In genomic region chr4:97831611-97832278, GRCm38 (mm10) we compare ENCODE assay signal across 15 mouse cellular contexts. TPM values are rescaled to one million over a fixed set of nuclear protein-coding genes. Genes with fewer than 3 reads are reported as not detected.
DNase-seq lines count a peak whose midpoint lies in the region; ATAC-seq and TF ChIP-seq lines count a peak whose summit lies in the region.
"Had no signal": no experiment of that assay in that cellular context is flagged by ENCODE, and none has a peak within 500 bp of the region (broad histone marks: within the 10 kb centered on the region; RNA-seq: fewer than 3 reads in every experiment).

No protein-coding gene starts in this region.

- no peak overlapping the region for H3K9ac ChIP-seq in heart, embryonic 12.5 days
- no peak overlapping the region for H3K9ac ChIP-seq in hindbrain, postnatal 0 days (replicated peaks; ENCODE audit: low read length)
- no peak overlapping the region for H3K9ac ChIP-seq in intestine, embryonic 15.5 days
- H3K9ac ChIP-seq: heart, embryonic 15.5 days; limb, embryonic 15.5 days had no signal

- no peak for ATAC-seq in heart, embryonic 12.5 days (ENCODE audit: insufficient number of reproducible peaks, low FRiP score)
- peak; percentile 72 for ATAC-seq in erythroid progenitor cell, adult 5-6 weeks (replicated peaks; ENCODE audit: low FRiP score, poor library complexity, severe bottlenecking)
- ATAC-seq in hindbrain, postnatal 0 days = no peak
- no peak for ATAC-seq in intestine, embryonic 15.5 days

- 0 out of 2 replicates have a peak overlapping the region, but pooled peaks have one; percentile 5 for H3K27ac ChIP-seq in heart, embryonic 12.5 days (ENCODE audit: poor library complexity, severe bottlenecking)
- no peak overlapping the region for H3K27ac ChIP-seq in hindbrain, postnatal 0 days
- no peak overlapping the region for H3K27ac ChIP-seq in intestine, embryonic 15.5 days
- H3K27ac ChIP-seq: heart, embryonic 15.5 days; limb, embryonic 15.5 days had no signal

- no peaks in the 10 kb centered on the region for H3K27me3 ChIP-seq in heart, embryonic 12.5 days (replicated peaks)
- H3K27me3 ChIP-seq in hindbrain, postnatal 0 days (ENCODE audit: insufficient read depth, low read length) = no peaks in the 10 kb centered on the region
- H3K27me3 ChIP-seq in intestine, embryonic 15.5 days (replicated peaks) = no peaks in the 10 kb centered on the region
- H3K27me3 ChIP-seq: CH12.LX; heart, embryonic 15.5 days; limb, embryonic 15.5 days had no signal

- H3K4me2 ChIP-seq in heart, embryonic 12.5 days = no peak overlapping the region
- H3K4me2 ChIP-seq in hindbrain, postnatal 0 days (ENCODE audit: low read depth, low read length) = no peak overlapping the region
- no peak overlapping the region for H3K4me2 ChIP-seq in intestine, embryonic 15.5 days (replicated peaks)
- H3K4me2 ChIP-seq: heart, embryonic 15.5 days; limb, embryonic 15.5 days had no signal

- DNase-seq in heart, adult 8-10 months (ENCODE audit: low spot score) = no peak
- peak; percentile 11 for DNase-seq in thymus, postnatal 14 days
- no peak for DNase-seq in thymus, adult 18-20 months
- DNase-seq in kidney, postnatal 25 days = no peak
- DNase-seq in hindbrain, postnatal 0 days (ENCODE audit: low spot score) = no peak
- DNase-seq: adrenal gland, postnatal 14 days; kidney, postnatal 14 days; lung, postnatal 36 days; thymus, postnatal 25 days had no signal

- H3K9me3 ChIP-seq in heart, embryonic 12.5 days (replicated peaks) = no peaks in the 10 kb centered on the region
- H3K9me3 ChIP-seq in hindbrain, postnatal 0 days (ENCODE audit: low read length) = no peaks in the 10 kb centered on the region
- H3K9me3 ChIP-seq in intestine, embryonic 15.5 days = no peaks in the 10 kb centered on the region
- H3K9me3 ChIP-seq: heart, embryonic 15.5 days; limb, embryonic 15.5 days had no signal

- peaks cover 2% of the 10 kb centered on the region for H3K36me3 ChIP-seq in heart, embryonic 12.5 days
- H3K36me3 ChIP-seq in hindbrain, postnatal 0 days (ENCODE audit: insufficient read depth, low read length) = no peaks in the 10 kb centered on the region
- H3K36me3 ChIP-seq in intestine, embryonic 15.5 days = no peaks in the 10 kb centered on the region
- H3K36me3 ChIP-seq: heart, embryonic 15.5 days had no signal

- no peak for TF ChIP-seq CTCF in hindbrain, postnatal 0 days (IDR thresholded peaks at IDR 0.05; ENCODE audit: low read depth)

- 77% methylated on average over 7 of the region's 7 CpGs for WGBS in heart, embryonic 12.5 days
- WGBS in hindbrain, postnatal 0 days = 83% methylated on average over 7 of the region's 7 CpGs
- WGBS in intestine, embryonic 15.5 days = 93% methylated on average over 7 of the region's 7 CpGs

- H3K4me3 ChIP-seq in heart, embryonic 12.5 days = no peak overlapping the region
- no peak overlapping the region for H3K4me3 ChIP-seq in hindbrain, postnatal 0 days (ENCODE audit: low read length)
- no peak overlapping the region for H3K4me3 ChIP-seq in intestine, embryonic 15.5 days (replicated peaks)
- H3K4me3 ChIP-seq: heart, embryonic 15.5 days; limb, embryonic 15.5 days had no signal

- peaks cover 76% of the 10 kb centered on the region for H3K4me1 ChIP-seq in heart, embryonic 12.5 days (replicated peaks)
- H3K4me1 ChIP-seq in hindbrain, postnatal 0 days (ENCODE audit: insufficient read depth, low read length) = no peaks in the 10 kb centered on the region
- H3K4me1 ChIP-seq in intestine, embryonic 15.5 days (replicated peaks) = no peaks in the 10 kb centered on the region; the same call in 1 of the 2 replicates

RNA-seq across cellular contexts. Expression of gene E130114P18Rik, which starts 53.9 kb away (rescaled TPM):
- 0.50 and 0.74 TPM in 2 replicates for polyA plus RNA-seq in heart, embryonic 12.5 days (2016; fragmentation: Nextera tagmentation; extraction: Ambion mirVana)
- under 1 TPM in 2 of 4 experiments, not detected in 2; 0.23 to 0.41 TPM for total RNA-seq in heart, adult 8-10 months (2022)
- total RNA-seq in erythroid progenitor cell, adult 5-6 weeks (2015; ENCODE audit: low replicate concordance) = not detected in 2 replicates
- not detected in 2 replicates for total RNA-seq in erythroid progenitor cell, adult 5-6 weeks (2017; ENCODE audit: low replicate concordance)
- 17.1 and 22.3 TPM in 2 replicates for total RNA-seq in hindbrain, postnatal 0 days (2014; rRNA removed)
- 31.6 and 37.8 TPM in 2 replicates for polyA plus RNA-seq in hindbrain, postnatal 0 days (2015; fragmentation: Nextera tagmentation; extraction: Ambion mirVana)
- polyA plus RNA-seq in intestine, embryonic 15.5 days (2015; fragmentation: Nextera tagmentation; extraction: Ambion mirVana) = 2.5 and 3.9 TPM in 2 replicates
- total RNA-seq: adrenal gland, postnatal 14 days; CH12.LX had no signal

RNA-seq across cellular contexts. Expression of gene Nfia, which starts 59.2 kb away (rescaled TPM):
- polyA plus RNA-seq in heart, embryonic 12.5 days (2016; fragmentation: Nextera tagmentation; extraction: Ambion mirVana) = 37.5 and 42.0 TPM in 2 replicates
- total RNA-seq in heart, adult 8-10 months (2022) = 100 to 1,000 TPM; 109 to 137 (median 121) TPM
- 21.8 and 54.4 TPM in 2 replicates for total RNA-seq in erythroid progenitor cell, adult 5-6 weeks (2015; ENCODE audit: low replicate concordance)
- total RNA-seq in erythroid progenitor cell, adult 5-6 weeks (2017; ENCODE audit: low replicate concordance) = 2.2 and 2.7 TPM in 2 replicates
- 73.5 and 97.2 TPM in 2 replicates for total RNA-seq in hindbrain, postnatal 0 days (2014; rRNA removed)
- polyA plus RNA-seq in hindbrain, postnatal 0 days (2015; fragmentation: Nextera tagmentation; extraction: Ambion mirVana) = 71.0 and 76.8 TPM in 2 replicates
- 30.2 and 37.3 TPM in 2 replicates for polyA plus RNA-seq in intestine, embryonic 15.5 days (2015; fragmentation: Nextera tagmentation; extraction: Ambion mirVana)
- total RNA-seq: CH12.LX had no signal

Comparison
In these comparisons a context has a peak if more than half of its experiments do, and no peak if none do; other contexts are left out.
1. RNA of gene E130114P18Rik, which starts 53.9 kb away (total RNA-seq): 17.1 to 22.3 TPM in hindbrain, postnatal 0 days; 0.23 to 0.41 TPM in heart, adult 8-10 months and not detected in erythroid progenitor cell, adult 5-6 weeks; every median in the first group is over 10 times any median in the second.